Mouse (Mus musculus) small intestine, adult 2 months (tissue): ENCODE data around the gene Pnmt. TPM values are rescaled to one million over a fixed set of nuclear protein-coding genes. Genes with fewer than 3 reads are reported as not detected.
A peak's percentile ranks its signal among the peaks of the same experiment; 100 is the strongest.

Source experiments
- H3K27ac ChIP-seq: fragments of 200-500 bp; 2 replicates; pipeline ENCODE4 v1.5.1; 2012; ENCODE audit warnings: low read depth, low read length, control low read depth, inconsistent platforms; ENCODE audit not compliant: insufficient read depth
- H3K27me3 ChIP-seq: fragments of 200-500 bp; 2 replicates; pipeline ENCODE4 v1.6.1; 2012; ENCODE audit warnings: mild to moderate bottlenecking, moderate library complexity, low read length, inconsistent platforms; ENCODE audit not compliant: control insufficient read depth, insufficient read depth
- H3K36me3 ChIP-seq: fragments of 200-500 bp; 2 replicates; pipeline ENCODE4 v1.6.1; 2012; ENCODE audit warnings: mild to moderate bottlenecking, low read length, control low read depth, inconsistent platforms; ENCODE audit not compliant: control insufficient read depth, insufficient read depth
- H3K4me1 ChIP-seq: fragments of 200-500 bp; 2 replicates; pipeline ENCODE4 v1.6.1; 2012; ENCODE audit warnings: low read length, inconsistent platforms, mixed read lengths; ENCODE audit not compliant: control insufficient read depth, insufficient read depth, insufficient read length
- H3K4me3 ChIP-seq: fragments of 200-500 bp; 2 replicates; pipeline ENCODE4 v1.5.1; 2012; ENCODE audit warnings: low read depth, mild to moderate bottlenecking, control low read depth, inconsistent platforms, low read length, moderate library complexity
- CTCF ChIP-seq: fragments of 200-500 bp; IDR thresholded peaks from 2 replicates; pipeline ENCODE4 v1.5.1; 2012; ENCODE audit warnings: low read depth, mild to moderate bottlenecking, control low read depth, inconsistent platforms, low read length, moderate library complexity, mixed read lengths; ENCODE audit not compliant: insufficient replicate concordance, insufficient read length; ENCODE audit errors: extremely low read depth
- POLR2A ChIP-seq: fragments of 200-500 bp; IDR thresholded peaks from 2 replicates; pipeline ENCODE4 v1.6.1; 2012; ENCODE audit warnings: low read depth, mild to moderate bottlenecking, control low read depth, inconsistent platforms, low read length, moderate library complexity
- WGBS: fragments of 180-500 bp; shearing (Covaris S2); methylation state at CpG from one replicate; pipeline ENCODE4 v1.1.7; 2018; 5-methylcytosine and 5-hydroxymethylcytosine counted together
- polyA plus RNA-seq: library from polyadenylated mRNA; depleted of rRNA; stranded (reverse); fragments of >200 nt; gene quantifications from 2 replicates; pipeline ENCODE4 v1.2.3, GENCODE M21; 2012

Pnmt gene
- polyA plus RNA-seq, 1 experiment, result not detected

DNA sequence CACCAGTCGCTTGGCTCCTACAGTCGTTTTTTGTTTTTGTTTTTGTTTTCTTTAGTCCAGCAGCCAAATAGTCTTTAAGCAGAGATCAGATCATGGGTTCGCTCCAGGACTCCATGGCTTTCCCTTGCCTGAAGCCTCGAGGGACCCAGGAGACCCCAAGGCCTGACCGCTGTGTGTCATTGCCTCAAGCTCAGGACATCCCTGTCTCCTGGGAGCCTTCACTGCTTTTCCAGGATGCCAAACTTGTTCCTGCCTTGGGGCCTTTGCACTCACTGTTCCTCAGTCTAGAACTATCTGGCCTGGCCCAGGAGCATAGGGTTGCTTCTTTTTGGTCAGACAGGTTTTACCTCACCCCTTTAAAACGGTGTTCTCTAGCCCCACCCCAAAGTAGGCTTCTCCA, 20.4 kb downstream of the Pnmt start:
- H3K4me3 ChIP-seq, result no peak overlapping the region
- peaks cover 5% of the 10 kb centered on the region for H3K4me1 ChIP-seq
- no peak overlapping the region for H3K27ac ChIP-seq
- H3K27me3 ChIP-seq, result no peaks in the 10 kb centered on the region
- no peaks in the 10 kb centered on the region for H3K36me3 ChIP-seq
- TF ChIP-seq POLR2A (no peak), CTCF (no peak)
- 73% methylated on average over 6 of the region's 6 CpGs for WGBS

DNA sequence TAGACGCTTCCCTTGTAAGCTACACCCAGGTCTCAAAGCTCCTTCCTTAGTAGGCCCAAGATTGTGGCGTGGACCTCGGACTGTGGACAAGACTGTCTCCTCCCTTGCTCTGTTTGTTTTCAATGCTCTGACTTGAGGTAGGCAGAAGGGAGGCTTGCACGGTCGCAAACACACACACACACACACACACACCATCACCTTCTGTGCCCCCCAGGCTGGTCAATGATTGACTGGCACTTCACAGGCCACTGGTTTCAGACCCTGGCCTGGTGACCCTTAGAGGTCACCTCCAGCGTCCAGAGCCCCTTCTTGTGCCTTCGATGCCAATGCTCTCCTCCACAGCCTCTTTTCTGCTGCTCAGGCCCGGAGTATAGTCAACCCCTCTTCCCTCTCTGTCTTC, 22.6 kb downstream of the Pnmt start:
- TF ChIP-seq POLR2A, result no peak
- TF ChIP-seq CTCF, result no peak
- Histone ChIP-seq H3K27ac (peak overlapping the region; percentile 80), H3K36me3 (no peaks in the 10 kb centered on the region), H3K4me3 (0 out of 2 replicates have a peak overlapping the region, but pooled peaks have one; percentile 17), H3K27me3 (no peaks in the 10 kb centered on the region), H3K4me1 (peaks cover 7% of the 10 kb centered on the region)
- WGBS, result 30% methylated on average over 8 of the region's 8 CpGs

GRCm38 (mm10) chr11:98409341-98409822, 23.1 kb downstream of the Pnmt start:
- TF ChIP-seq CTCF (no peak), POLR2A (no peak)
- no peak overlapping the region for H3K27ac ChIP-seq
- no peaks in the 10 kb centered on the region for H3K27me3 ChIP-seq
- no peaks in the 10 kb centered on the region for H3K36me3 ChIP-seq
- WGBS, result 10% methylated on average over 10 of the region's 10 CpGs
- H3K4me3 ChIP-seq, result no peak overlapping the region
- peaks cover 7% of the 10 kb centered on the region for H3K4me1 ChIP-seq

DNA sequence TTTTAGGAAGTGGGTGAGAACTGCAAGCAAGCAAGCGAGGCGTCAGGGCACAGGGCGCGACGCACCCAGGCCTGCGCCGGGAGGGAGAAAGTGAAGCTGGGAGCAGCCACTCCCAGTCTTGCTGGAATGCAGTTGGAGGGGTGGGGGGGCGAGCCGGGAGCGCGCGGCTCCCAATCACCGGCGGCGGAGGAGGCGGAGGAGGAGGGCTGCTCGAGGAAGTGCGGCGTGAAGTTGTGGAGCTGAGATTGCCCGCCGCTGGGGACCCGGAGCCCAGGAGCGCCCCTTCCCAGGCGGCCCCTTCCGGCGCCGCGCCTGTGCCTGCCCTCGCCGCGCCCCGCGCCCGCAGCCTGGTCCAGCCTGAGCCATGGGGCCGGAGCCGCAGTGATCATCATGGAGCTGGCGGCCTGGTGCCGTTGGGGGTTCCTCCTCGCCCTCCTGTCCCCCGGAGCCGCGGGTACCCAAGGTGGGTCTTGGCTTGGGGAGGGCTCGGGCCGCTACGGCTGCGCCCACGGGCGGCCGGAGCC, 26.1 kb downstream of the Pnmt start, which contains the start of gene Erbb2:
TSS of gene Erbb2 (plus strand) at position 198 of the 524 bp plus-strand sequence.
- peaks cover 29% of the 10 kb centered on the region for H3K4me1 ChIP-seq
- TF ChIP-seq CTCF (no peak), POLR2A (peak; percentile 85)
- H3K36me3 ChIP-seq, result no peaks in the 10 kb centered on the region; the same call in 1 of the 2 replicates
- peak within 1 kb of the TSS; percentile 85 for H3K27ac ChIP-seq
- WGBS, result under 1% methylated on average over 49 of the region's 49 CpGs
- H3K4me3 ChIP-seq, result peak within 1 kb of the TSS; percentile 98
- no peaks in the 10 kb centered on the region for H3K27me3 ChIP-seq

DNA sequence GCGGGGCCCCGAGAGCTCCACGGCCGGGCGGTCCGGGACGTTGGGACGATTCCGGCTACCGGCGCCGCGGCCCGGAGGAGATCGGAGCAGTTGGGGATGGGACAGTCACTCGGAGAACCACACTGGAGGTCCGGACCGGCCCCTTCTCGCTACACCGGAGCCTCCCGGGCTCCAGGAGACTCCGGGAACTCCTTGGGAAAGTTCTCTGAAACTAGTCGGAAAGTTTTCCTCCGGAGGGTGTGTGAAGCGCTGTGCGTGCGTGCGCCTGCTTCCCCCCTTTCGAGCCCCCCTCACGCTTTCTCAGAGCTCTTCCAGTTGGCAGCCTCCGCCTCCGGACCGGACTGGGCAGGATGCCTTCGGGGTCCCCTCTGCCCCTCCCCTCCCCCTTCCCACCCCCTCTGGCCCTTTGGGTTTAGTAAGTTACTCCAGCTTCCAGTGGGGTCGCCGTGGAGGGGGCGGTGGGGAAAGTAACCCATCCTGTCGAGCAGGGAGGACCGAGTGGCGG, 26.6 kb downstream of the Pnmt start:
- H3K27me3 ChIP-seq, result no peaks in the 10 kb centered on the region
- no peak for TF ChIP-seq CTCF
- TF ChIP-seq POLR2A, result peak; percentile 27; the same call in 1 of the 2 replicates
- no peaks in the 10 kb centered on the region; the same call in 1 of the 2 replicates for H3K36me3 ChIP-seq
- peak overlapping the region; percentile 85 for H3K27ac ChIP-seq
- peak overlapping the region; percentile 98 for H3K4me3 ChIP-seq
- H3K4me1 ChIP-seq, result peaks cover 33% of the 10 kb centered on the region
- WGBS, result under 1% methylated on average over 40 of the region's 40 CpGs

DNA sequence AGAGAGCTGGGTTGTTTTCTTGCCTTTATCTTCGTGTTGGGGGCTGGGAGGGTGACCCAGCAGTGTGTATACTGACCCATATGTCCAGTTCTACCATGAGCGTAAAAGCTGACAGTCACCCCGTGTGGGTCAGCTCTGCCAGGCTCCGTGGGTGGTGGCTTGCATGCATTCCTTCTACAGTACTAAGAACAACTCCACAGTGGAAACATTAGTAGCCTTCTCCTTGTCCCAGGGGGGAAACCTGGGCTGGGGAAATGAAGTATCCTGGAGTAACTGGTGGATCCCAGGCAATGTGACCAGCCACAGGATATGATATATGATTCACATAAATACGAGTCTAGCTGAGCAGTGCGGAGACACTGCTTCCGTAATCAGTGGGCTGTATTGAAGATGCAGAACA, 27.5 kb downstream of the Pnmt start:
- Histone ChIP-seq H3K27ac (peak overlapping the region; percentile 78), H3K4me3 (peak overlapping the region; percentile 98), H3K4me1 (peaks cover 38% of the 10 kb centered on the region), H3K36me3 (no peaks in the 10 kb centered on the region; the same call in 1 of the 2 replicates), H3K27me3 (no peaks in the 10 kb centered on the region)
- TF ChIP-seq CTCF (no peak), POLR2A (no peak)
- WGBS, result 8% methylated on average over 7 of the region's 7 CpGs

- no peak for TF ChIP-seq POLR2A
- TF ChIP-seq CTCF, result no peak
- Histone ChIP-seq H3K27ac (peak overlapping the region; percentile 79), H3K4me3 (peak overlapping the region; percentile 98), H3K27me3 (no peaks in the 10 kb centered on the region), H3K36me3 (peaks cover 3% of the 10 kb centered on the region; the same call in 1 of the 2 replicates), H3K4me1 (peaks cover 38% of the 10 kb centered on the region)
- 19% methylated on average over 2 of the region's 2 CpGs for WGBS
Observed at GRCm38 (mm10) chr11:98414162-98414561, 27.9 kb downstream of the Pnmt start.
